Mouse (Mus musculus): ENCODE data around the gene Ptprb. TPM values are rescaled to one million over a fixed set of nuclear protein-coding genes. Genes with fewer than 3 reads are reported as not detected.

Gene Ptprb
- polyA plus RNA-seq, 1 experiment from 2014 or later: 1.8 TPM

DNA sequence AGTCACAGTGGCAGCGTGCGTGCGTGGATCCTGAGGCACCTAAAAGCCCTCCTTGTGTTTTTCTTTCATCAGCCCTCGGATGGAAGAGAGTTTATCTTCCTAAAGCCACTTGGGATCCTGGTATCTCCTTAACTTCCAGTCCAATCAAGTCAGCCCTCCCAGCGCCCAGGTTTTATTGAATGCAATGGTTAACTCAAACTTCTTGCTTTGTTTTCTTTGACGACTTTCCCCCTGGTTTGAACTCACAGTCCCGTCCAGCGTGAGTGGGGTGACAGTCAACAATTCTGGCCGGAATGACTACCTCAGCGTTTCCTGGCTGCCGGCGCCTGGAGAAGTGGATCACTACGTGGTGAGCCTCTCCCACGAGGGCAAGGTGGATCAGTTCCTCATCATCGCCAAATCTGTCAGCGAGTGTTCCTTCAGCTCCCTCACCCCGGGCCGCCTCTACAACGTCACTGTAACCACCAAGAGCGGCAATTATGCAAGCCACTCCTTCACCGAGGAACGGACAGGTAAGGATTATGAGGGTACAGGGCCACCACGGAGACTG is 55.7 kb downstream of the Ptprb start:
- 15% methylated on average over 23 of the region's 23 CpGs for WGBS
- ATAC-seq (replicated peaks; ENCODE audit: insufficient number of reproducible peaks, low FRiP score, low TSS enrichment, low read depth) (no peak), DNase-seq (ENCODE audit: low spot score) (peak; percentile 17)
- Histone ChIP-seq H3K4me1 (ENCODE audit: control insufficient read depth, insufficient read depth, low read length) (no peaks in the 10 kb centered on the region), H3K4me2 (ENCODE audit: low read depth, low read length) (peak overlapping the region; percentile 48), H3K9me3 (replicated peaks; ENCODE audit: control insufficient read depth, low read length) (no peaks in the 10 kb centered on the region; the same call in 1 of the 2 replicates), H3K36me3 (replicated peaks; ENCODE audit: control insufficient read depth, insufficient read depth, low read depth, low read length) (no peaks in the 10 kb centered on the region), H3K4me3 (ENCODE audit: low read depth, low read length) (peak overlapping the region; percentile 17; the same call in 1 of the 2 replicates), H3K27me3 (ENCODE audit: control insufficient read depth, insufficient read depth, low read length) (no peaks in the 10 kb centered on the region), H3K9ac (replicated peaks; ENCODE audit: low read length) (no peak overlapping the region; the same call in 1 of the 2 replicates), H3K27ac (replicated peaks; ENCODE audit: low read depth, low read length) (no peak overlapping the region)

DNA sequence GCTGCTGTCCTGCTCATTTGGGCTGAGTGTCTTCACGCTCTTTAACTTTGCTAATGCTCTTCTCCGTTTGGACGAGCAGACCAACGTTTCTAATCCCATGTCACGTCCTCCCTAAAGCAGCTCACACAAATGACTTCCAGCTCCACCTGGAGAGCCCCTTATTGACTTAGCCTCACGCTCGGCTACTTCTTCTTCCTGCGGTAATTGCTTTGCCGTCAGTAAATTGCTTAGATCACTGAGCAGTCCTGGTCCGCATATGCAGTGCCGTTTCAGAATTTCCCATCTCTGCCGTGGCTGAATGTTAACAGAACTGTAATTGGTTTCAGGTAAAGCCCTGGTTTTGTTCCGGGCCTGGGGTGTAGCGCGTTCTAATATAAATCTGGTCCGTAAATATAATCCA is 58.3 kb downstream of the Ptprb start:
- DNase-seq (ENCODE audit: low spot score): no peak
- Histone ChIP-seq H3K27ac (replicated peaks; ENCODE audit: low read depth, low read length) (no peak overlapping the region), H3K4me3 (ENCODE audit: low read depth, low read length) (no peak overlapping the region), H3K9ac (replicated peaks; ENCODE audit: low read length) (no peak overlapping the region), H3K4me1 (ENCODE audit: control insufficient read depth, insufficient read depth, low read length) (no peaks in the 10 kb centered on the region), H3K36me3 (replicated peaks; ENCODE audit: control insufficient read depth, insufficient read depth, low read depth, low read length) (no peaks in the 10 kb centered on the region), H3K27me3 (ENCODE audit: control insufficient read depth, insufficient read depth, low read length) (no peaks in the 10 kb centered on the region), H3K9me3 (replicated peaks; ENCODE audit: control insufficient read depth, low read length) (no peaks in the 10 kb centered on the region; the same call in 1 of the 2 replicates), H3K4me2 (ENCODE audit: low read depth, low read length) (no peak overlapping the region)
- no peak for ATAC-seq (replicated peaks; ENCODE audit: insufficient number of reproducible peaks, low FRiP score, low TSS enrichment, low read depth)
- 52% methylated on average over 16 of the region's 16 CpGs for WGBS

DNA sequence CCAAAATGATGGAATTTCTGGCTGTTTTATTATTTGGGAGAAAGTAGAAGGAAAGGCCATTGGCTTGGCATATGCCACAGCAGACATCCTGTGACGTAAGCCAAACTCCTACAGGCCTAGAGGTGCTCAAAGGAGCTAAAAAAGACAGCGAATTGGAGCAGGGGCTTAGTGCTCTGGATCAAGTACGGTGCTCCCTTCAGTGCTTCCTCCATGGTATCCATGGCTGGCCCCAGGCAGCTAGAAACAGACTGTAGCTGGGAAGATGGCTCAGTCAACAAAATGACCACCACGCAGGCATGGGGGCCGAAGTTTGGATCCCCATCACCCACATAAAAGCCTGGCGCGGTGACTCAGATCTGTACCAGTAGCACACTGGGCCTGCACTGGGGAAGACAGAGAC is 58.8 kb downstream of the Ptprb start:
- Histone ChIP-seq H3K27me3 (ENCODE audit: control insufficient read depth, insufficient read depth, low read length) (no peaks in the 10 kb centered on the region), H3K27ac (replicated peaks; ENCODE audit: low read depth, low read length) (no peak overlapping the region), H3K4me2 (ENCODE audit: low read depth, low read length) (no peak overlapping the region), H3K4me1 (ENCODE audit: control insufficient read depth, insufficient read depth, low read length) (no peaks in the 10 kb centered on the region), H3K36me3 (replicated peaks; ENCODE audit: control insufficient read depth, insufficient read depth, low read depth, low read length) (no peaks in the 10 kb centered on the region), H3K9me3 (replicated peaks; ENCODE audit: control insufficient read depth, low read length) (no peaks in the 10 kb centered on the region; the same call in 1 of the 2 replicates), H3K9ac (replicated peaks; ENCODE audit: low read length) (no peak overlapping the region), H3K4me3 (ENCODE audit: low read depth, low read length) (no peak overlapping the region)
- 90% methylated on average over 7 of the region's 7 CpGs for WGBS
- ATAC-seq (replicated peaks; ENCODE audit: insufficient number of reproducible peaks, low FRiP score, low TSS enrichment, low read depth) (no peak), DNase-seq (ENCODE audit: low spot score) (no peak)

DNA sequence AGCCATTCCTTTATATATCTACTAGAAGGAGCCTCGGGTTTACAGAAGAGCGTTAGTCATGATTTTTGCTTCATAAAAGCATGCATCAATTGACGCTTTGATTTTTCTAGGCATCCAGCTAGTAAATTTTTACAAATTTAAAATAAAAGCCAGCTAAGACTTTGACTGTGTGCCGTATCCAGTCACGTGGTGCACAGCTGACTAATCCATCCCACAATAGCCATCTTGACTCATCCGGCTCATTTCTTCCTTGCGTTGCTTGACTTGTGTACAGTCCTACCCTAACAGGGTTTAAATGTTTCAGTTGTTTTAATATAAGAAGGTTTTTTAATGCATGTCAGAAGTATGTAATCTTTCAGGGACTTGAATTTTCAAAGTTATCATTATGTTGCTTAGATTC is 60.0 kb downstream of the Ptprb start:
- 95% methylated on average over 7 of the region's 7 CpGs for WGBS
- Histone ChIP-seq H3K4me1 (ENCODE audit: control insufficient read depth, insufficient read depth, low read length) (no peaks in the 10 kb centered on the region), H3K9me3 (replicated peaks; ENCODE audit: control insufficient read depth, low read length) (no peaks in the 10 kb centered on the region; the same call in 1 of the 2 replicates), H3K9ac (replicated peaks; ENCODE audit: low read length) (no peak overlapping the region), H3K27ac (replicated peaks; ENCODE audit: low read depth, low read length) (no peak overlapping the region), H3K27me3 (ENCODE audit: control insufficient read depth, insufficient read depth, low read length) (no peaks in the 10 kb centered on the region), H3K4me3 (ENCODE audit: low read depth, low read length) (no peak overlapping the region), H3K36me3 (replicated peaks; ENCODE audit: control insufficient read depth, insufficient read depth, low read depth, low read length) (no peaks in the 10 kb centered on the region), H3K4me2 (ENCODE audit: low read depth, low read length) (no peak overlapping the region)
- DNase-seq (ENCODE audit: low spot score): no peak
- ATAC-seq (replicated peaks; ENCODE audit: insufficient number of reproducible peaks, low FRiP score, low TSS enrichment, low read depth): no peak

DNA sequence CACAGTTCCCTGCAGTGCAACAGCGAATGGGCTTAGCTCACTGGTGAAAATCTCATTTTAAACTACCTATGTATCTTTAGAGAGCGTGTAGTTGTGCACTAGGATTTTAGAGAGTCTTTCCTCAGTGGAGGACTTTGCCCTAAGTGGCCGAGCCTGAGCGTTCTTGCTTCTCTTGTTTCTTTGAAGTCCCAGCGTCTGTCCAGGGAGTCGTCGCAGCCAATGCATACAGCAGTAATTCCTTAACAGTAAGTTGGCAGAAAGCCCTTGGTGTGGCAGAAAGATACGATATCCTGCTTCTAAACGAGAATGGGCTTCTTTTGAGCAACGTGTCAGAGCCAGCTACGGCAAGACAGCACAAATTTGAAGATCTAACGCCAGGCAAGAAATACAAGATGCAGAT is 65.9 kb downstream of the Ptprb start:
- 86% methylated on average over 12 of the region's 12 CpGs for WGBS

DNA sequence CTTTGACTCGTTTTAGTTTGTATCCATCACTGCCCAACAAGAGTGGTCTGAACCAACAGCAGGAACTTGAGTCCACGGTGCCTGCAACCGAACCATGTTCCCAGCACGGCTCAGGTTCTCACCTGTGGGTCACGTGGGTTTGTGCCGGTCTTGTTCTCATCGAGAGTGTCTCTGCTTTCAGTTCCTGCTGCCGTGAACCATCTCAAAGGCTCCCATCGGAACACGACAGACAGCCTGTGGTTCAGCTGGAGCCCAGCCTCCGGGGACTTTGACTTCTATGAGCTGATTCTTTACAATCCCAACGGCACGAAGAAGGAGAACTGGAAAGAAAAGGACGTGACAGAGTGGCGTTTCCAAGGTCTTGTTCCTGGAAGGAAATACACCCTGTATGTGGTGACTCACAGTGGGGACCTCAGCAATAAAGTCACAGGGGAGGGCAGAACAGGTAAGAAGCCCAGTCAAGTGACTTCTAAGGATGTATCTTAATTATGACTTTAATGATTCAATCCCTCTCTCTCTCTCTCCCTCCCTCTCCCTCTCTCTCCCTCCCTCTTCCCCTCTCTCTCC is 71.4 kb downstream of the Ptprb start:
- DNase-seq (ENCODE audit: low spot score) (no peak), ATAC-seq (replicated peaks; ENCODE audit: insufficient number of reproducible peaks, low FRiP score, low TSS enrichment, low read depth) (no peak)
- Histone ChIP-seq H3K27me3 (ENCODE audit: control insufficient read depth, insufficient read depth, low read length) (no peaks in the 10 kb centered on the region), H3K4me1 (ENCODE audit: control insufficient read depth, insufficient read depth, low read length) (no peaks in the 10 kb centered on the region), H3K4me2 (ENCODE audit: low read depth, low read length) (no peak overlapping the region), H3K27ac (replicated peaks; ENCODE audit: low read depth, low read length) (no peak overlapping the region), H3K9me3 (replicated peaks; ENCODE audit: control insufficient read depth, low read length) (no peaks in the 10 kb centered on the region), H3K4me3 (ENCODE audit: low read depth, low read length) (no peak overlapping the region), H3K9ac (replicated peaks; ENCODE audit: low read length) (no peak overlapping the region), H3K36me3 (replicated peaks; ENCODE audit: control insufficient read depth, insufficient read depth, low read depth, low read length) (no peaks in the 10 kb centered on the region)
- 85% methylated on average over 15 of the region's 15 CpGs for WGBS

More for the DNA sequence above, 65.9 kb downstream of the Ptprb start:
- H3K4me2 ChIP-seq (ENCODE audit: low read depth, low read length): no peak overlapping the region
- ATAC-seq (replicated peaks; ENCODE audit: insufficient number of reproducible peaks, low FRiP score, low TSS enrichment, low read depth): no peak
- H3K27ac ChIP-seq (replicated peaks; ENCODE audit: low read depth, low read length): no peak overlapping the region
- no peaks in the 10 kb centered on the region for H3K36me3 ChIP-seq (replicated peaks; ENCODE audit: control insufficient read depth, insufficient read depth, low read depth, low read length)
- H3K27me3 ChIP-seq (ENCODE audit: control insufficient read depth, insufficient read depth, low read length): no peaks in the 10 kb centered on the region
- H3K4me1 ChIP-seq (ENCODE audit: control insufficient read depth, insufficient read depth, low read length): no peaks in the 10 kb centered on the region
- no peak for DNase-seq (ENCODE audit: low spot score)
- H3K9ac ChIP-seq (replicated peaks; ENCODE audit: low read length): no peak overlapping the region
- H3K9me3 ChIP-seq (replicated peaks; ENCODE audit: control insufficient read depth, low read length): no peaks in the 10 kb centered on the region
- no peak overlapping the region for H3K4me3 ChIP-seq (ENCODE audit: low read depth, low read length)

DNA sequence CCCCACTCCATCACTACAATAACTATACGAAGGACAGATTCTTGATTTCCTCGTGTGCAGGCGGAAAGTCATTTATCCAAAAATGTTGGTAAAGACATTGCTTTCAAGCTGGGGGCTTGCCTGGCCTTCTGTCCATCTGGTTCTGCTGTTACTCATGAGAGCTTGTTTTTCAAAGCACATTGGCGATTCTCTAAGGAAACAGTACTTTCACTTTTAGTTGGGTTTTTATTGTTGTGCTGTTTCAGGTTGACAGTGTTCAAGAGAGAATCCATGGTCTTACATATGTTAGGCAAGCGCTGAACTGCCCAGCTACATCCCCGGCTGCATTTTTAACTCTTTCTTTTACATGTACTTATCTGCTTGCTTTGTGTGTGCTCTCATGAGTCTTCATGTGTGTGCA is 73.7 kb downstream of the Ptprb start:
- ATAC-seq (replicated peaks; ENCODE audit: insufficient number of reproducible peaks, low FRiP score, low TSS enrichment, low read depth) (no peak), DNase-seq (ENCODE audit: low spot score) (no peak)
- no peaks in the 10 kb centered on the region for H3K27me3 ChIP-seq (ENCODE audit: control insufficient read depth, insufficient read depth, low read length)
- H3K9ac ChIP-seq (replicated peaks; ENCODE audit: low read length): no peak overlapping the region
- H3K4me2 ChIP-seq (ENCODE audit: low read depth, low read length): no peak overlapping the region
- no peaks in the 10 kb centered on the region for H3K4me1 ChIP-seq (ENCODE audit: control insufficient read depth, insufficient read depth, low read length)
- no peak overlapping the region for H3K4me3 ChIP-seq (ENCODE audit: low read depth, low read length)
- 91% methylated on average over 6 of the region's 6 CpGs for WGBS
- no peaks in the 10 kb centered on the region for H3K36me3 ChIP-seq (replicated peaks; ENCODE audit: control insufficient read depth, insufficient read depth, low read depth, low read length)
- H3K9me3 ChIP-seq (replicated peaks; ENCODE audit: control insufficient read depth, low read length): no peaks in the 10 kb centered on the region
- no peak overlapping the region for H3K27ac ChIP-seq (replicated peaks; ENCODE audit: low read depth, low read length)

DNA sequence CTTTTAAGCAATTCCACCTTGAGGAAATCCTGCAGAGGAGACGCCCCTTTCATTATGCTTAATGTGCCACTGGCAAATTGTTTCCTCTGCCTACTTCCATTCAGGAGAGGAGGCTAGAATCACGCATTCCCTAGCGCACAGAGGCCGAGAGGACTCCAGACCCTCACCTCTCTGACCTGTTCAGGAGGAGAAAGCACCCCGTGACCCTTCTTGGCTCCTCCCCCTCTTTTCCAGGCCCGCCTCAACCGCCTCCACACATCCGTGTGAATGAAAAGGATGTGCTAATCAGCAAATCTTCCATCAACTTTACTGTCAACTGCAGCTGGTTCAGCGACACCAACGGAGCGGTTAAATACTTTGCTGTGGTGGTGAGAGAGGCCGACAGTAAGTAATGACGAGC is 75.2 kb downstream of the Ptprb start:
- no peak overlapping the region for H3K27ac ChIP-seq (replicated peaks; ENCODE audit: low read depth, low read length)
- no peaks in the 10 kb centered on the region for H3K4me1 ChIP-seq (ENCODE audit: control insufficient read depth, insufficient read depth, low read length)
- no peak overlapping the region for H3K9ac ChIP-seq (replicated peaks; ENCODE audit: low read length)
- H3K4me3 ChIP-seq (ENCODE audit: low read depth, low read length): no peak overlapping the region
- no peak overlapping the region for H3K4me2 ChIP-seq (ENCODE audit: low read depth, low read length)
- no peaks in the 10 kb centered on the region for H3K36me3 ChIP-seq (replicated peaks; ENCODE audit: control insufficient read depth, insufficient read depth, low read depth, low read length)
- WGBS: 27% methylated on average over 13 of the region's 13 CpGs
- no peaks in the 10 kb centered on the region for H3K9me3 ChIP-seq (replicated peaks; ENCODE audit: control insufficient read depth, low read length)
- ATAC-seq (replicated peaks; ENCODE audit: insufficient number of reproducible peaks, low FRiP score, low TSS enrichment, low read depth): no peak
- H3K27me3 ChIP-seq (ENCODE audit: control insufficient read depth, insufficient read depth, low read length): no peaks in the 10 kb centered on the region
- DNase-seq (ENCODE audit: low spot score): no peak

All from embryonic facial prominence, embryonic 11.5 days (tissue).